Mouse (Mus musculus) monocyte, adult 2 months (primary cell): Measurements from ENCODE around the gene Gm11214.

ENCODE experiments used
- DNase-seq, 2 experiments: peaks; one replicate each; pipeline ENCODE4 v3.0.0; 2022; ENCODE audit warnings: low spot score in 2 of 2, low read depth in 1 of 2

The Gm11214 gene

GRCm38 (mm10) chr4:63661426-63661825 lies 1.8 kb downstream of the Gm11214 start:
- no peak for DNase-seq

- no peak for DNase-seq
Measured at GRCm38 (mm10) chr4:63659775-63660174, 3.4 kb downstream of the Gm11214 start.

- DNase-seq = no peak
Measured at GRCm38 (mm10) chr4:63659086-63659485, 4.1 kb downstream of the Gm11214 start.

- DNase-seq = no peak
Measured at GRCm38 (mm10) chr4:63654381-63654780, 8.8 kb downstream of the Gm11214 start.

GRCm38 (mm10) chr4:63643956-63644726 lies 19.0 kb downstream of the Gm11214 start:
- no peak for DNase-seq

GRCm38 (mm10) chr4:63639842-63640241 lies 23.3 kb downstream of the Gm11214 start:
- DNase-seq = no peak

- DNase-seq = no peak
Measured at GRCm38 (mm10) chr4:63638603-63639002, 24.6 kb downstream of the Gm11214 start.

GRCm38 (mm10) chr4:63633181-63633580 lies 30.0 kb downstream of the Gm11214 start:
- DNase-seq = no peak

- no peak for DNase-seq
Measured at GRCm38 (mm10) chr4:63627111-63627510, 36.1 kb downstream of the Gm11214 start.

- DNase-seq = no peak
Measured at GRCm38 (mm10) chr4:63625563-63626080, 37.6 kb downstream of the Gm11214 start.

- no peak for DNase-seq
Measured at GRCm38 (mm10) chr4:63622378-63622835, 40.8 kb downstream of the Gm11214 start, which contains the start of gene Tex48. Gene Tex48, minus strand, starts transcription at chr4:63622428.

- no peak for DNase-seq
Measured at GRCm38 (mm10) chr4:63621861-63622260, 41.3 kb downstream of the Gm11214 start.
